Mouse (Mus musculus): ENCODE data around the gene Vars.
"Not testable (repeated sequence)": the region's sequence is repeated elsewhere in the genome, so short reads cannot be mapped to it uniquely, and the experiment has no call there.

Gene Vars

DNA sequence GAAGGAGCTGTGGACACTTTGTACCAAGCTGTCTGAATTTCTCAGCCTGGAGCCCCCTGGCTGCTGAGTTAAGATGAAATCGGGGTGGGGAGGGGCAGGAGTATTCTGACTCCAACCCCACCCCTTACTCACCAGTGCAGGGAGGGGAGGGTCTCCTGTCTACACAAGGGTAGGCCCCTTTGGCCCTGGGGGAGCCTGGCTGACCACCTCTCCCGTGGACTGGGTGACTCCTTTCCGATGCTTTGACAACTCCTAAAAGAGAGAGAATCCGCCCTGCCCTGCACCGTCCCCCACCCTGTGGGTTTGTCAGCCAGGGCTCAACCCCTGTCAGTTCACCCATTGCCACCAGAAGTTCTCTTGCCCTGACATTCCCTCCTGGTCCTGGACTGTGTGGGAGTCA is 25.4 kb downstream of the Vars start:
- DNase-seq = peak; percentile 88

DNA sequence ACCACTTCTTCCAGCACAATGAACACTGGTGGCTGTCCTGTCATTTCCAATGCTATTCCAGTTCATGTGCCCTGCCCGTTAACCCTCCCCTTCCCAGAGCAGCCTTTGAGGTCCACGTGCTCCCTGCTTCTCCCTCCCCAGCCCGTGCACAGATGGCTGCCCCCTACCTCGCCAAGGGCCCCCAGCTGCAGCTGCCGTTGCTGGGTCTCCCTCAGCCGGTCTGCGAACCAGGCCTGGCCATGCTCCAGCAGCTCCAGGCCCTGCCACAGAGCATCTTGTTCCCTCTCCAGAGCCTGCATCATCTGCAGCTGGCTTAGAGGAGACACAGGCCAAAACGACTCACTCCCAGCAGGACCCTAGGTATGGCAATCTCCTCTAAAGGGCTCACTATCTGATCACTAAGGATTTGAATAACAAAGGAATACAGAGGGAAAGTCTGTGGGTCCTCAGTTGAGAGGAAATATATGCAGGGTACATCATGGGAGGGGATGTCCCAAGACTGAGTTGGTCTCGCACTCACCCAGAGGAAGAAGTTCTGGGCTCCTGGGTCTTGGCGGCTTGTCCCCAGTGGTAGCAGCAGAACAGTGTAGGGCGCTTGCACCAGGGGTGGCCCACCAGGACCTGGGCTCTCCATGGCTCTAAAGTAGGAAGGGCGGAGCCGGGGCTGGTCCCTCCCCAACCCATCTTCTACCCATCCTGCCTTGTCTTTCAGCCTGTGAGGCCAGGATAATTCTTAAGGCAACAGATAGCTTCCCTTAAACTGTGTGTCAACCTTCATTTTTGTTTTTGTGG is 26.7 kb downstream of the Vars start, which contains the start of gene Sapcd1:
Sapcd1 (minus strand) TSS at position 740 of the 792 bp plus-strand sequence.
- peak; percentile 92 for DNase-seq

DNA sequence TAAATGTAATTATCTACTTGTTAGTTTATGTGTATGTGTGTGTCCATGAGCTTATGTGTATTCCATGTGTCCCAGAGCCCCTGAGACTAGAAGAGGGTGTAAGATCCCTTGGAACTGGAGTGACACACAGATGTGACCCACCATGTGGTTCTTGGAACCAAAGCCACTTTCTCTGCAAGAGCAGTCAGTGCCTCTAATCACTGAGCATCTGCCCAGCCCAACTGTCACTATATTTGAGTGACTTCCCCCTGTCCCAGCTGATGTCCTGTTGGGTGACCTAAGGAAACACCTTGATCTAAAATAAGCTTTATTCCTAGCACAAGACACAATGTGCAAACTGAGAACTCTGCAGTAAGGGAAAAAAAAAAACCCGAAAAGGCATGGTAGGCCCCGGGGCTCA is 27.5 kb downstream of the Vars start:
- DNase-seq = no peak

DNA sequence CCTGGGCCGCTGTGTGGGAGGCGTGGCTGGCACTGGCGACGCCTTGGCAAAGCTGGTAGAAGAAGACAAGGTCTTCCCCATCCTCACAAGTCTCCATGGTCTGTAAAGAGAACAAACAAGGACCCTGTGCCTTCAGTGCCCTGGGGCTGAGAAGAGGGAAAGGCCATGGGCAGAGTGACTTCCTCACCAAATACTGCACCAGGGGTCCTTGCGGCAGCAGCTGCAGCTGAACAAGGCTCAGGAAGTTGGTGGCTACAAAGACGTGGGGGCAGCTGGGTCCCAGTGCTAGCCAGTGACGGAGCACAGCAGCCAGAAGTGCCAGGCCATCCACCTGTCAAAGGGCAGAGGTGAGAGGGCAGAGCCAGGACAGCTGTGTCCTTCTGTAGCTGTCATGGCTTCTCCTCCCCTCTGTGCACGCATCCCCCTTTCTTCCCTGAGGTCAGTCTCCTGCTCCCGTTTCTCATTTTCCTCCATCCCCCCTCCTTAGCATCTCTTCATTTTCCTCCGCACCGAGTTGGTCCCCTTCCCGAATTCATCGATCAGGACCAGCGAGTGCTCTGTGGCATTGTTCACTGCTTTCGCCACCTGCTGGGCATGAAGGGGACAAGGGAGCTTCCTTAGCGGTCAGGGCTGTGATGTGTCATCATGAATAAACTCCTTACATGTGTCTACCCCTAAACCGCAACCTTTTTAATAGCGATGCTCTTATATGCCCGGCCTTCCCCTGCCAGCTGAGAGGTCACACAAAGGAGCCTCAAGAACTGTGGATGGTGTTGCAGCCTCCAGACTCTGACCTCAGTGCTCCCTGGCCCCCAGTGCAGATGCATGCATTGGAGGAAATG is 29.1 kb downstream of the Vars start:
- peak; percentile 89 for DNase-seq

DNA sequence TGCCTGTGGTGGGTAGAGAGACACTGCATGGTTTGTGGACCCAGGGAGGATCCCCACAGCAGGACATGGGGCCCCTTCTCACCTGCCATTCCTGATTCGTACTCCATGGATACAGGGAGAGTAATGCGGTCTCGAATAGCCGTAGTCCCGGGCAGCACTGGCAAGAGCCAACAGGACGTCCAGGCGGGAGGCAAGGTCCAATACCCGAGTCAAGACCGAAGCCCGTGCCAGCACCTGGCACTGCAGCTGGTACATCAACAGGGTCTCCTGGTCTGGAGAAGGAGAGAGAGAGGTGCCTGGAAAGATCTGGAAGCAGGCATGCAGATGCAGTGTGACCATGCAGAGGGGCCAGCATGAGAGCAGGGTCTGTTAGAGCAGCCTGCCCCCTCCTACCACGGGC is 30.5 kb downstream of the Vars start:
- DNase-seq = peak; percentile 87

DNA sequence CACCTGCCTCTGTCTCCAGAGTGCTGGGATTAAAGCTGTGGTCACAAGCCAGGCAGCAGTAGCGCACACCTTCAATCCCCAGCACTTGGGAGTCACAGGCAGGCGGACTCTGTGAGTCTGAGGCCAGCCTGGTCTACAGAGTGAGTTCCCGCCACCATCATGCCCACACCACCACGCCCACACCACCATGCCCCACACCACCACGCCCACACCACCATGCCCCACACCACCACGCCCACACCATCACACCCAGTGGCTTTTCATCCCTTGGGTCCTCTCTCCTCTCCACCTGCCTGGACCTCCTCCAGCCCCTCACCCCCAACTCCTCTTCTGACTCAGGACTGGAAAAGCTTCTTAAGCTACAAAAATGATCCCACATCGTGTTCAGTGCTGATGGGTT is 31.1 kb downstream of the Vars start:
- peak; percentile 88 for DNase-seq

DNA sequence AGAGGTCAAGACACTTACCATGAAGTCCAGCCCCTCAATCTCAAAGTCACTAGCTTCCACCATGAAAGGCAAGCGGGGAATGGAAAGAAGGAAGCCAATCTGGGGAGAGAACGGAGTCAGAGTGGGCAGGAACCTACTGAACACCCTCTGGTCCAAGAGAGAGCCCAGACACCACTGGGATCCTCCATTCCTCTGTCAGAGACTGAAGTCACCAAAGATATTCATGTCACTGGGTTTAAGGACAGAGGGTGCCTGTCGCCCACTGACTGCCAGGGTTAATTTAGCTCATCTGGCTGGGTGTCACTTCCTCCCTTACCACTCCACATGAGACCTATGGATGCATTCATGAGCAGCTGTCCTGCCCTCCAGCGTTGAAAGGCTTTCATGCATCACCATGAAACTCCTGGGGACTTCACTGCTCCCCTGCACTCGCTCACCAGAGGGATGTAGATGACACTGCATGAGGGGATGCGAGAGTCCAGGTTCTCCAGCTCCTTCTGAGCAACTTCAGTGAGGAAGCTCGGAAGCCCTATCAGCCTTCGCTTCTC is 31.6 kb downstream of the Vars start:
- DNase-seq = peak; percentile 79

DNA sequence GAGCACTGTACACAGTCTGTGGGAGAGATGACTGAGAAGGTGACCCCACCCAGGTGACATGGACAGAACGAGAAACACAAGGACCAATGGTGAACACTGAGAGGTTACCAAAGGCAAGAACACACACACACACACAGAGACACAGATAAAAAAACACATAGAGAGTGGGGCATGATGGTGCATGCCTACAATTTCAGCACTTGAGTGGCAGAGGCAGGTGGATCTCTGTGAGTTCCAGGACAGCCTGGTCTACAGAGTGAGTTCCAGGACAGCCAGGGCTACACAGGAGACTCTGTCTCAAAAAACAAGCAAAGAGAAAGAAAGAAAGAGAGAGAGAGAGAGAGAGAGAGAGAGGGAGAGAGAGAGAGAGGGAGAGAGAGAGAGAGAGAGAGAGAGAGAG is 32.9 kb downstream of the Vars start:
- not testable (repeated sequence) for DNase-seq

DNA sequence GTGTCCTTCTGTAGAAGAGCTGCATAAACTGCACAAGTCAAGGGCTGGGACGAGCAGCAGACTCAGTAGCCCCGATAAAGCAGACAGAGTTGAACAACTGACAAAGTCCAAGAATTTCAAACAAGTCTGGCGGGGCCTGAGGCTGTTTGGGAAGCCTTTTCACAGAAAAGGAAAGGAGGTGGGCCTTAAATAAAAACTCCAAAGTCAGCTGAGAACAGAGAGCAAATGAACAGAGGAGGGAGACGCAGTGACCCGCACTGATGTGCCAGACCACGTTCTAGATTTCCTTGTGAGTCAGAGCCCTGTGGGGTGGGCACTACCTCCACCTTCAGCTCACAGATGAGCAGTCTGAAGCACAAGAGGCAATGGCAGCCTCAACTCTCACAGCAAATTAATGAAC is 34.1 kb downstream of the Vars start:
- peak; percentile 79 for DNase-seq

DNA sequence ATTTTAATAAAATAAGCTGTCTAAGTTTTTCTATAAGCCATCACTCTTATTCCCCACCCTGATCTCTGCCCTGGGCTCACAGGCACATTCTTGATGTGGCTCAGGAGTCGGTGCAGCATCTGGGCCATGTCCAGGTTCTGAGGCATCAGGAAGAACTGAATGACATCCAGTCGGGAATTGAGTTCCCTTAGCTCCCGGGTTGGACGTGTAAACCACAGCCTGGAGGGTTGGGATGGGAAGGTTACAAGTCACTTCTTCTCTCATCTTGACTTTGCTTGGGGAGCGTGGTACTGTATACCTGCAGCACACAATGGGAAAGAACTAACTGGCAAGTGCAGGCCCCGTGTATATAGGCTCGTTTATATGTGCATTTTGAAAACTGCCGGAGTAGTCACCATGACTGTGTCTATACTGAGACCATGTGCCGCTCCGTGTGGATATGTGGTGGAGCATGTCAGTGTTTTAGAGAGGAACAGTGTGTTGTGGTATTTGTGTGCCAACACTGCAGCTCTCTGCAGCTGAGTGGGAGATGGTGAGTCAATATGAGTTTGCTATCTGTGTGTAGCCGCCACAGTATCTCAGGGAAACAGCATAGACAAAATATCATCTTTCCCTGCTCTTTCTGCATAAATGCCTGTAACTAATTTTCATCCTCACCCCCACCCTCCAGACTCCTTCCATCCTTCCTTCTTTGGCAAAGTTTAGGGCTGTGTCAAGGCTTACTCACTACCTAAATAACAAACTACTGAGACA is 38.5 kb downstream of the Vars start:
- peak; percentile 83 for DNase-seq

DNA sequence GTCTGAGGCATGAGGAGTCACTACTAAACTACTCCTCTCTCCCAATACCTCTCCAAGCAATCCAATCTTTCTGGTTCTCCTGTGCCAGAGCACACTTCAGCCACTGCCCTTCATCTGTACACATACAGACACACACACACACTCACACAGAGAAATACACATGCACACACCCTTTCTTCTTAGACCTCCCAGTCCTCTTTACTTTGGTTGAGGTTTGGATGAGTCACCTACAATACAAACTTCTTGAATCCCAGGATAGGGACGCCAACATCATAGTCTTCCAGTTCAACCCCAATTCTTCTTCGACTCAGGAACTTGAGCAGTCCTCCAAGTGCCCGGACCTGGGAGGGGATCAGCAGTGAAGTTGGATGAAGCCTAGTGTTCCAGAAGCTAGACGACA is 43.0 kb downstream of the Vars start:
- DNase-seq = no peak

DNA sequence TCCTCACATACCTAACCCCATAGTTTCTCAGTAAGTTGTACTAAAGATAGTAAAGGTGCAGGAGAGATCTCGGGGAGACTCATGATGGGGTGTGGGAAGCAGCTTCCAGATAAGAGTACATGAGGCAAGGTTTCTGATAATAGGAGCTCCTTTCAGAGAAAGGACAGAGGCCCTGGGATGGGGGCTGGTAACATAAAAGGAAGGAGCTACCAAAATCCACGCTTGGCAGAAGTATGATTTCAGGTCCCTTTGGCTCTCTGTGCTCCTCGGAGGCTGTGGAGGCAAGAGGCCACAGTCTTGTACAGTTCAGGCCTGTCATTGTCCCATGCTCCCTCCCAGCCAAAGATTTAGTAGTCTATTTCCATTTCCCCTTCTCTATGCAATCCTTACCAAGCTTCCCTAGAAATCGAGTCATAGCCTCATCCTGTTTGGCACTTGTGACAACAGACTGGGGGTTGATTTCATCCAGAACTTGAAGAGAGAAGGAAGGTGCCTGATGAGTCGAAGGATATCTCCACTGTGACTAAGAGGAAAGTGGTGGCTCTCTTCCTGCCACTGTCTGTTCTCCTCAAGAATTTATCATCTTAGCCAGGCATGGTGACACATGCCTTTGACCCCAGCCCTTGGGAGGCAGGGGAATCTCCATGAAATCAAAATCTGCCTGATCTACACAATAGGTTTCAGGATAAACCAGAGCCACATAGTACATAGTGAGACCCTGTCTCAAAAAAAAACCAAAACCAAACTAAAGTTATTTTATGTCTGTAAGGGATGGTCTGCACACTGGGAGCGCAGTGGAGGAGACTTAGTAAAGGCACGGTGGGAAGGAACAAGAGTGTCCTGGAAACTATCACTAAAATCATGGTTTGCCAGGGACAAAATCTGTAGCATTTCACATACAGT is 44.4 kb downstream of the Vars start:
- DNase-seq = peak; percentile 92

DNA sequence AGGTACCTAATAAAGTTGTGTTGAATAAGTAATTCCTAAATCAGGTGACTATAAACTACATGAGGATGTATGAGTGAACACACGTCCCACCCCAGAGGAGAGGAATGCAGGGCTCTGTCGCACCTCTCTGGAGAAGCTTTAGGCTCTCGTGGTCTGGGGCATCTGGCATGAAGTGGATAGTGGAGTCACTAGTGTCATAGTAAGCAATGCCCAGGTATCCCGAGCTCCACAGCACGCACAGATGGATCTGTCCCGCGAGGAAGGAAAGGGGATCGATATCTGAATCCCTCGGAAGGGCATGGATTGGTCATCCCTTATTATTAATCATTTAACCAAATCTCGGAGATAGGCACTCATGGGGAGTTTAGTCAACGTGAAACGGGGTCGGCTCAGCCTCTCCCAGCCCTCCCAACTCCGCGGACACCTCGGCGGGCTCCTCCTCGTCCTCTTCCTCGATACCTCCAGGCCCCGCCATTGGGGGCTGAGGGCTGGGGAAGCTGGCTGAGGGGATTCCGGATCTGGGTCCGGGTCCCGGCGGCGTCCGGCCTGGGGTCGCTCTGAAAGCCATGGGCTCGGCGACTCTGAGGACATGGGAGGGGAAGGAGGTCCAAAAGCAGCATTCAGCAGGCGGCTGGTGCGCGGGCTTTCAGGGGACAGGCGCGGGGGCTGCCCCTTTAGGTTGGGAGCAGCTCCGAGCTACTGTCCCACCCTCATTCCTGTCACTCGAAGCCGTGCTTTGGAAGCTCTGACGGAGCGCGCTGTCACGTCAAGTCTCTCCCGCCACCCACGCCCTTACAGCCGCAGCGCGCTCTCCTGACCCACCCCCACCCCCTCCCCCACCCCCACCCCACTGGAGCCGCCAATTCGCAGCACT is 45.3 kb downstream of the Vars start:
- DNase-seq = no peak

DNA sequence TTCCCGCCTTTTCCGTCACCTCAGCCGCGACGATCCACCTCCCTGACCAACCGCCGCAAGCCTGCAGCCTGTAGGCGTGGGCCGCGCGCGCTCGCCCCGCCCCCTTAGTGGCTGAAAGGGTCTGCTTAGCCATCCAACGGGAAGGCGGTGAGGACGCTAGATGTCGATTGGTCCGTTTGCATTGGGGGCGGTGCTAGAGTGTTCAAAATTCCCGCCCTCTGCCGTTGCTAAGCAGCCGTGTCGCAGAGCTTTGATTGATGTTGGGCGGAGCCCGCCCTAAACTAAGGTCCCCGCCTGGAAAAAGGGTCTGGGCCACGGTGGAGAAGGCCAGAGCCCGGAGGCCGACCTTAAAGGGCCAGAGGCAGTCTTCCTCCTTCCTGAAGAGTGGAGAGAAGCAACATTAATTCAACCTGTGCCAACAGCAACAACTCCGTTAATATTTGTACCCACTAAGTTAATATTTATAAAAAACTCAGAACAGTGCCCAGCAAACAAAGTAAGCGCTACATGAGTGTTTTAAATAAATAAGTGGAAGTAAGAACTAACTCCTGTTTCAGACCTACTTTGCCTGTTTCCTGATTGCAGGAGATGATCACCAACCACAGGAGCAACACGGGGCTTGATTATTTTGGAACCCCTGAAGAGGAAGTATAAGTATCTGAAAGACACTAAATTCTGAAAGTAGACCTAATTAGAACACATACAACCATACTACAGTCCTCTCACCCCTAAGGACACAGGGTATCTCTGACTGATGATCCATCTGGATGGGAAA is 46.1 kb downstream of the Vars start, which contains the start of gene Msh5:
Msh5 (minus strand) TSS at position 65 of the 775 bp plus-strand sequence.
- peak; percentile 100 for DNase-seq

DNA sequence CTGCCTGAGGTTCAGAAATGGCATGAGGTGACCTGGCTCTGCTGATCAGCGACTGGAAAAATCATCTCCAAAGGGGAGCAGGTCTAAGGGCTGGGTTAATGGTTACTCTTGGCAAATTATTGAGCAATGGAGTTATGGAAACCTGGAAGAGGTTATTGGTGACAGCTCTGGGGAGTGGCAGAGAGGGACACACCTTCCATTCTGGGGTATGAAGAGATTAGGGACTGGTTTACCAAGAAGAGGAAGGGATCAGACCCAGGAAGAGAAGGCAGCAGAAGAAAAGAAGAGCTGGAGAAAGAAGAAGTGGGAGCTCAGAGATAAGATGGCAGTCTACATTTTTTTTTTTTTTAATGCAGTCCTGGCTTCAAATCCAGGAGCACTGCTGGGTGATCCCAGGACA is 46.9 kb downstream of the Vars start:
- DNase-seq = peak; percentile 86

DNA sequence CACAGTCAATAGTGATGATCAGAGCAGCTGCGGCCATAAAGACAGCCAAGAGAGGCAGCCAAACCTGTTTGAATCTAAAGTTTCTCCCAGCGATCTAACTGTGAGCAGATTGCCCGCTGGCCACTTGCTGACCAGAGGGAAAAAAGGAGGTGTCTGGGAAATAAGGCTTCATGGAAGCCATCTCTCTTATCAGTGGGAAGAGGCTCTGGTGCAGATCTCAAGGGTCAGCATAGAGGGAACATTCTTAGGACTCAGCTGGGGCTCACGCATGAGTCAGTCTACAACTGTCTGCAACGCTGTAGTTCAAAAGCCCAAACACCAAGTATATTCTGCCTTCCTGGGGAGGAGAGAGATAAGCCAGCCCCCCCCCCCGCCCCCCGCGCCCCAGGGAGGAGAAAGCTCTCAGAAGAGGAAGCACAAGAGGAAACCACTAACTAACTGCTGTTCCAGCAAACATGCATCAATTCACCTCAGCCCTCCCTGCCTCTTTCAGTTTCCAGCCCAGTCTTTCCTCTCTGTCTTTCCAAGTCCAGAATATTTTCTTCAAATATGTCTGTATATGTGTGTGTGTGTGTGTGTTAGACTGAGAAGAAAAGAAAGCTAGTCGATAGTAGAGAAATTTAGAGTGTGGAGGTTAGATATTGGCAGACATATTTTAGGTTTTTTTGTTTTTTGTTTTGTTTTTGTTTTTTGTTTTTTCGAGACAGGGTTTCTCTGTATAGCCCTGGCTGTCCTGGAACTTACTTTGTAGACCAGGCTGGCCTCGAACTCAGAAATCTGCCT is 47.6 kb downstream of the Vars start:
- DNase-seq = peak; percentile 95

DNA sequence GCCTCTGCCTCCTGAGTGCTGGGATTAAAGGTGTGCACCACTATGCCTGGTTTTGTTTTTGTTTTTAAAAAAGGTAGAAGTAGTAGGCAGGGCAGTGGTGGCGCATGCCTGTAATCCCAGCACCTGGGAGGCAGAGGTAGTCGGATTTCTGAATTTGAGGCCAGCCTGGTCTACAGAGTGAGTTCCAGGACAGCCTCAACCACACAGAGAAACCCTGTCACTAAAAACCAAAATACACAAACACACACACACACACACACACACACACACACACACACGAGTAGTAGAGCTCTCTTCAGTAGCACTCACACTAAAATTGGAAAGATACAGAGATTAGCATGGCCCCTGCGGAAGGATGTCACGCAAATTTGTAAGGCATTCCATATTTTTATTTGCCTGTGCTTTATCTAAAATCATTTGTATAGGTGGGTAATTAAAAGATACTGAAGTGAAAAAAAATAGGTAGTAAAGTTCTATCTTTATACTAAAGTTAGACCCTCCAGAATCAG is 48.2 kb downstream of the Vars start:
- peak; percentile 87 for DNase-seq

DNA sequence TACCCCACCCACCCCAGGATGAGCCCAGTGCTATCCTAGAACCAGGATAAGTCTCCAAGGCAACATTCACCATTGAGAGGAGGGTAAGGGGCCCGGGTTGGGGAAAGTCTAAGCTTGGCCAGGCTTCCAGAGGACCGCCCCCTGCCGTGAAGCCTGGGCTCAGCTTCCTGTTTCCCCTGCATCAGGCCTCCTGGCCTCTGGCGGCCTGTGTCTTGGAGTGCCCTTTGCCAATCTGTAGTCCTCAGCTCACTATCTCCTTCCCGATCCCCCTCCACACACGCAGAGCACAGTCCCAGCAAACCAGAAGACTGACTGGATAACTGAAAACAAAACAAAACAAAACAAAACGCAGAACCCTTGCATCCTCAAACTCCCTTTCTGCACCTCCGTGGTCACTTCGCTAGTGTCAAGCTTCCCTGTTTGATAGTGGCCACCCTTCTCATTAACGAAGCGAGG is 48.8 kb downstream of the Vars start, which contains the start of gene Clic1:
Clic1 (plus strand) TSS at position 406 of the 456 bp plus-strand sequence.
- DNase-seq = peak; percentile 98

Data from heart, adult 11 months (tissue).